Mouse (Mus musculus) kidney, adult 2 months (tissue): ENCODE measurements around the gene Birc6. TPM values are rescaled to one million over a fixed set of nuclear protein-coding genes. Genes with fewer than 3 reads are reported as not detected.

Experiments used
- DNase-seq: peaks from one replicate; pipeline ENCODE4 v3.0.0; 2021
- H3K27ac ChIP-seq: fragments of 200-500 bp; 2 replicates; pipeline ENCODE4 v1.5.1; 2012; ENCODE audit warnings: low read depth, low read length, control low read depth, inconsistent platforms; ENCODE audit not compliant: insufficient read depth
- H3K27me3 ChIP-seq: fragments of 200-500 bp; replicated peaks from 2 replicates; pipeline ENCODE4 v1.6.1; 2012; ENCODE audit warnings: mild to moderate bottlenecking, moderate library complexity, low read length, inconsistent platforms; ENCODE audit not compliant: control insufficient read depth, insufficient read depth
- H3K36me3 ChIP-seq: fragments of 200-500 bp; 2 replicates; pipeline ENCODE4 v1.6.1; 2012; ENCODE audit warnings: mild to moderate bottlenecking, moderate library complexity, low read length, inconsistent platforms; ENCODE audit not compliant: control insufficient read depth, insufficient read depth
- H3K4me1 ChIP-seq: fragments of 200-500 bp; 2 replicates; pipeline ENCODE4 v1.6.1; 2011; ENCODE audit warnings: low read length; ENCODE audit not compliant: control insufficient read depth, insufficient read depth
- H3K4me3 ChIP-seq: fragments of 200-500 bp; 2 replicates; pipeline ENCODE4 v1.5.1; 2011; ENCODE audit warnings: mild to moderate bottlenecking, low read depth, low read length, control low read depth; ENCODE audit not compliant: insufficient read depth
- CTCF ChIP-seq: fragments of 200-500 bp; conservative IDR thresholded peaks from 2 replicates; pipeline ENCODE4 v1.5.1; 2011; ENCODE audit warnings: low read depth, mild to moderate bottlenecking, control low read depth, low read length, moderate library complexity, mixed read lengths; ENCODE audit not compliant: insufficient read depth, insufficient read length
- POLR2A ChIP-seq: fragments of 200-500 bp; IDR thresholded peaks from one replicate; pipeline ENCODE4 v1.6.1; 2011; ENCODE audit warnings: low read depth, low read length, control low read depth
- WGBS: fragments of 180-500 bp; shearing (Covaris S2); methylation state at CpG from one replicate; pipeline ENCODE4 v1.1.7; 2018; 5-methylcytosine and 5-hydroxymethylcytosine counted together
- polyA plus RNA-seq: library from polyadenylated mRNA; depleted of rRNA; stranded (reverse); fragments of >200 nt; gene quantifications from 2 replicates; pipeline ENCODE4 v1.2.3, GENCODE M21; 2012; rRNA removed

Gene Birc6
- polyA plus RNA-seq, 1 experiment, result 87.5 TPM

- WGBS, result under 1% methylated on average over 31 of the region's 31 CpGs
- Histone ChIP-seq H3K36me3 (no peaks in the 10 kb centered on the region; the same call in 1 of the 2 replicates), H3K27ac (peak within 1 kb of the TSS; percentile 74), H3K4me1 (peaks cover 3% of the 10 kb centered on the region; the same call in 1 of the 2 replicates), H3K4me3 (peak within 1 kb of the TSS; percentile 65), H3K27me3 (no peaks in the 10 kb centered on the region)
- no peak for TF ChIP-seq CTCF
- peak; percentile 82 for TF ChIP-seq POLR2A
- DNase-seq, result peak; percentile 99
These were observed 189.6 kb downstream of the Birc6 start, which contains the start of gene Ttc27 for GRCm38 (mm10) chr17:74717618-74718151. Gene Ttc27, plus strand, starts transcription at chr17:74717732.

GRCm38 (mm10) chr17:74732872-74733271 lies 204.8 kb downstream of the Birc6 start:
- Histone ChIP-seq H3K4me3 (no peak overlapping the region), H3K4me1 (no peaks in the 10 kb centered on the region), H3K27ac (no peak overlapping the region), H3K27me3 (no peaks in the 10 kb centered on the region), H3K36me3 (peaks cover 3% of the 10 kb centered on the region; the same call in 1 of the 2 replicates)
- DNase-seq, result peak; percentile 4
- TF ChIP-seq CTCF, result 0 out of 2 replicates have a peak, but pooled peaks have one; percentile 15
- no peak for TF ChIP-seq POLR2A

GRCm38 (mm10) chr17:74735392-74735791 lies 207.3 kb downstream of the Birc6 start:
- H3K4me3 ChIP-seq, result no peak overlapping the region
- no peaks in the 10 kb centered on the region for H3K4me1 ChIP-seq
- no peak for DNase-seq
- 91% methylated on average over 11 of the region's 11 CpGs for WGBS
- H3K27ac ChIP-seq, result no peak overlapping the region
- no peaks in the 10 kb centered on the region for H3K27me3 ChIP-seq
- peaks cover 3% of the 10 kb centered on the region; the same call in 1 of the 2 replicates for H3K36me3 ChIP-seq
- TF ChIP-seq POLR2A, result no peak
- no peak for TF ChIP-seq CTCF

GRCm38 (mm10) chr17:74749659-74750058 lies 221.6 kb downstream of the Birc6 start:
- Histone ChIP-seq H3K36me3 (no peaks in the 10 kb centered on the region; the same call in 1 of the 2 replicates), H3K27ac (no peak overlapping the region), H3K4me3 (no peak overlapping the region), H3K4me1 (no peaks in the 10 kb centered on the region), H3K27me3 (no peaks in the 10 kb centered on the region)
- WGBS, result 70% methylated on average over 1 of the region's 1 CpGs
- no peak for DNase-seq
- no peak for TF ChIP-seq CTCF
- no peak for TF ChIP-seq POLR2A

GRCm38 (mm10) chr17:74751026-74751425 lies 222.9 kb downstream of the Birc6 start:
- WGBS, result 82% methylated on average over 4 of the region's 4 CpGs
- no peaks in the 10 kb centered on the region for H3K27me3 ChIP-seq
- TF ChIP-seq POLR2A, result no peak
- no peak for TF ChIP-seq CTCF
- H3K4me1 ChIP-seq, result no peaks in the 10 kb centered on the region
- no peaks in the 10 kb centered on the region; the same call in 1 of the 2 replicates for H3K36me3 ChIP-seq
- H3K4me3 ChIP-seq, result no peak overlapping the region
- DNase-seq, result no peak
- H3K27ac ChIP-seq, result no peak overlapping the region

Other genes with a start within 250 kb of the Birc6 start
- gene Memo1, start 232.8 kb upstream of the Birc6 start, polyA plus RNA-seq, result 38.7 and 43.1 TPM in 2 replicates
- gene Dpy30, start 204.4 kb upstream of the Birc6 start, polyA plus RNA-seq, result 38.1 and 57.3 TPM in 2 replicates
- 3.5 and 4.2 TPM in 2 replicates for gene Spast, start 189.3 kb upstream of the Birc6 start, polyA plus RNA-seq
- 27.0 and 30.6 TPM in 2 replicates for gene Slc30a6, start 132.7 kb upstream of the Birc6 start, polyA plus RNA-seq
- 0.08 and 0.28 TPM in 2 replicates for gene Nlrc4, start 69.2 kb upstream of the Birc6 start, polyA plus RNA-seq
- 30.4 and 48.2 TPM in 2 replicates for gene Yipf4, start 38.8 kb upstream of the Birc6 start, polyA plus RNA-seq
- 4.9 and 5.3 TPM in 2 replicates for gene Ttc27, start 189.4 kb downstream of the Birc6 start, polyA plus RNA-seq